Mouse (Mus musculus): Measurements from ENCODE around the gene Sik3.

Sik3 gene

DNA sequence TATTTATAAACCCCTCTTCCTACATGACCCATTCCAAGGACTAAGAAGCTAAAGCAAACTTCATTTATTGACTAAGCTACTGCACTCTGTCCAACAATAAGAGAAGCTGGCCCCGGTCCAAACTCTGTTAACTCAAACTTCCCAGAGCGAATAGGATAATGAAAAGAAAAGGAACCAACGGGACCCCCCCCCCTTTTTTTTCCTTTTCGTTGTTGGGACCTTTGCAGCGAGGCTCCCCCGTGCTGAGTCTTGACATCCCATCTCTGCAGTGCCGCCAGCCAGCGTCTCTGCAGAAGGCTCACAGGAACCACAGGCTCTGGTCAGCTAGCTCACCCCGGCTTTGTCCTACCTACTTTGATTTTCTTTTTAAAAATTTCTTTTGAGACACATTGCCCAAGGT lies 3.2 kb downstream of the Sik3 start:
- DNase-seq (ENCODE audit: low read depth, low spot score): no peak

DNA sequence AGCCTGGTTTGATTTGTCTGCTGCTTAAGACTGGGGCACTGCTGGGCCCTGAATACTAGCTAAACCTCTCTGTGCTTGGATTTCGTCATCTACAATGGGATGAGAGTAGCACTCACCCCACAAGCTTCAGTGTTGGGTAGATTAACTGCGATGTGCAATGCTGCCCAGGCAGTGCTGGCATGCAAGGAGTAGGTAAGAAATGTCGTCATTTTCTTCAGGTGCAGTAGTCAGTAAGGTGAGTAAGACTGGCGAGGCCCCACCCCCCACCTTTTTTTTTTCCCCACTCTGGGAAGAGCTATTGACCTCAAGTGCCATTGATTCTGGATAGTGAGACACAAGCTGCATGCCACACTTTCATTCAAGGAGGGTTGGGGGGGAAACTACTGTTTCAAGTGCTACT lies 3.8 kb downstream of the Sik3 start:
- DNase-seq (ENCODE audit: low read depth, low spot score): no peak

DNA sequence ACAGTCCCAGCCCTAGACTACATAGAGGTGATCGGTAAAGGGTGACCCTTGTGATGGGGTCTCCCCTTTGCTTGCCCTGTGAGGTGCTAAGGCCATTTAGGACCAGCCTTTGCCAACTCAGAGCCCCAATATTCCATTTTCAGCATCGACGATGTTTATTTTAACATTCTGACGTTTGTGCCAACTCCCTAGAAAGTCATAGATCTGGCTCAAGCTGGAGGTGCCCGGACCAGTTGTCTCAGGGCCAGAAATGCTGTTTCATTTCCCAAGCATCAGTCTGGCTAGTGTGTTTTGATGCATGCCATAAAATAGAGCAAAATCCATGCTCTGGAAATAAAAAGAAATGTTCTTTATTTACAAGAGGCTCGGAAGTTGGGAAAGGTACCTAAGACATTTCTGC lies 5.7 kb downstream of the Sik3 start:
- DNase-seq (ENCODE audit: low read depth, low spot score): no peak

DNA sequence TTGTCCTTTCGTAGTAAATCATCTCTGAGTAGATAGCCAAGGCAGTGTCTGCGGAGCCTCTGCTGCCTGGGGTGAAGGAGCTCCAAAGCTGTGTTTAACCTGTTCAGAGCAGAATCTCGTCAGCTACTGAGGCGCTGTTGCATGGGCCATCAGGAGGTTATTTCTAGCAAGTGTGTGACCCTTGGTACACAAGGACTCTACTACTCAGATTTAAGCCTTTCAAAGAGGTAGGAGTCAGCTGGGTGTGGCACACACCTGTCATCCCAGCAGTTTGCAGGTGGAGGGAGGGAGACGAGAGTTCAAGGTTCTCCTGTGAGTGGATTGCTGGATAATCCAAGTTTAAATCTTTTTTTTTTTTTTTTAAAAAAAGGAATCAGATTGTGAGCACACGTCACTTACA lies 7.4 kb downstream of the Sik3 start:
- DNase-seq (ENCODE audit: low read depth, low spot score): no peak

DNA sequence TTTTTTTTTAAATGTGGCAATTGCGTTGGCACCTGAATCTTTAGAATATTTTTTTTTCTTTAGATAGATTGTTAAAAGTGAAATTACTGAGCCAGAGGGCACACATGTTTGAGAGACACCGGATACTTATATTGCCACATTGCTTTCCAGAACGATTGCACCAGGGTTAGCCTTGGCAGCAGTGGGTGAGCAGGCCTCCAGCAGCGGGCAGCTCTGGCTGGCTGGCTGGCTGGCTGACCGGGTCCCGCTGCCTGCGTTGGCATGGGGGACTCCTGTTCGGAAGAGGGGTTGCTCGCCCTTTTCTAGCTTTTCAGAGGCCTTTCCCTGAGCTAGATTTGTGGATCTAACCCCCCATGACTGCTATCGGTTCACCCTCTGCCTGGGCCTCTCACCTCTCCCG lies 11.0 kb downstream of the Sik3 start:
- DNase-seq (ENCODE audit: low read depth, low spot score): no peak

DNA sequence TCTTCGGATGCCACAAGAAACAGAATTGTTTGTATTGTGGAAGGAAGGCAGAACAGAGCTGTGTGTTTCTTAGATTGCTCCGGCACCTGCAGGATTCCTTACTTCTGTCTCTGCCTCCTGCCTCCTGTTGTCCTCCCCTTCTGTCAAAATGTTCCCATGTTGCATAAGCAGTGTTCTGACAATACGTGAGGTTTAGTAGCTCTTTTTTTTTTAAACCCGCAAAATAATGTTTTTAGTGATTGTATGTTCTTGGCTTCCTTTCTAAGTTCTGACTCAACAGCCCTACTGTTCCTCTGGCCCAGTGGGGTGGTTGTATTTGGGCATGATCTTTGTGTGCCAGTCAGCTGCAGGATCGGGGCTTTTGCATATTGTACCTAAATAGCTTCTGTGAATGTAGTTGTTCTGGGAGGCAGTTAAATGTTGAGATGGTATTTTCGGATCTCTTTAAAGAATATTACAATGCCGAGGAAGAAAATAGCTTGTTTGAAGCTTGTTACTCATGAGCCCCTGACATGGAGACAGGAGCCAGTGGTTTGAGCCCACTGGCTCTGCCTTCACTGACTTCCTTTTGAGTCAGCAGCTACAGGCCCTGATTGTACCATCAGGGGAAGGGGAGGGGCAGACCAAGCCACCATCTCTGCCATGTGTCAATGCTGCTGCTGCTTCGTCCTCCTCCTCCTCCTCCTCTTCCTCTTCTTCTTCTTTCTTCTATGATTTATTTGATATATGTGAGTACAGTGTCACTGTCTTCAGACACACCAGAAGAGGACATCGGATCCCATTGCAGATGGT lies 13.6 kb downstream of the Sik3 start:
- no peak for DNase-seq (ENCODE audit: low read depth, low spot score)

DNA sequence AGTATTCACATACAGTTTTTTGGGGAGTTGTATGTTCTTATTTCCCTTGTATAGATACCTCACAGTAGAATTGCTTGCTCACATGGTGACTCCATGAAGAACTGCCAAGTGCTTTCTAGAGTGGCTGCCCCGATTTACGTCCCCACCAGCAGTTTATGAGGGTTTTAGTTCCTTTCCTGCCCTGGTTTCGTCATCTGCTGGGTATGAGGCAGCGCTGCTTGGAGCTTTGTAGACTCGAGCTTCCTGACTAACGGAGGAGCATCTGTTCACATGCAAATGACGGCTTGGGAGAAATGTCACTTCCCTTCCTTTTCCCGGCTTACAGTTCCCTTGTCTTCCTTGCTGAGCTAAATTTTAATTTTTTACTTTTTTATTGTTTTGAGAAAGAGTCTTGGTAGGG lies 15.4 kb downstream of the Sik3 start:
- DNase-seq (ENCODE audit: low read depth, low spot score): no peak

DNA sequence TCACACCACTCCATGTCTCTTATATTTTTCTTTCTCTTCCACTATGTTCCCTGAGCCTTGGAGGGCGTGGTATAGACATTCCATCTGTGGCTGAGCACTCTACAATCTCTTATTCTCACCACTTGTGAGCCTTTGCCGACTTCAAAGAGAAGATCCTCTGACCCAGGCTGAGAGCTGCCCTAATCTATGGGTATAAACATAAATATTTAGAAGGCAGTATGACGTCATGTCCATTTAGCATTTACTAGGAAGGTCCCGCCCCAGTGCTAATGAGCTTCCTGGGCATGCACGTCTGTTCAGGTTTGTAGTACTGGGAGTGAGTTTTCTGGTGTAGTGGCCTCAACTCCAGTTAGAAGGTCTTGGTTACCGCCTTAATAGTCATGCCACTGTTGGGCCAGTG lies 16.9 kb downstream of the Sik3 start:
- no peak for DNase-seq (ENCODE audit: low read depth, low spot score)

DNA sequence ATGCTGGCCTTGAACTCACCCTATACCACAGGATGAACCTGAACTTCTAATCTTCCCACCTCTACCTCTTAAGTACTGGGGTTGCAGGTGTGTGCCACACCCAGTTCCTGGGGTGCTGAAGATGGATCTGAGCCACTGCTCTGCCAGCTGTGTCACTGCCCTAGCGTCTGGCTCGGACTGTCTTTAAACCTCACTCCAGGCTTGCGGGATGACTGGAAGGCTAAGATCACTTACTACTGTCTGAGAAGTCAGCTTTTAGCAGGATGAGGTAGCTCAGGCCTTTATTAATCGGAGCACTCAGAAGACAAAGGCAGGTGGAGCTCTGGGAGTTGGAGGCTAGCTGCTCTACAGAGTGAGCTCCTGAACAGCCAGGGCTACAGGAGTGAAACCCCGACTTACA lies 17.6 kb downstream of the Sik3 start:
- no peak for DNase-seq (ENCODE audit: low read depth, low spot score)

DNA sequence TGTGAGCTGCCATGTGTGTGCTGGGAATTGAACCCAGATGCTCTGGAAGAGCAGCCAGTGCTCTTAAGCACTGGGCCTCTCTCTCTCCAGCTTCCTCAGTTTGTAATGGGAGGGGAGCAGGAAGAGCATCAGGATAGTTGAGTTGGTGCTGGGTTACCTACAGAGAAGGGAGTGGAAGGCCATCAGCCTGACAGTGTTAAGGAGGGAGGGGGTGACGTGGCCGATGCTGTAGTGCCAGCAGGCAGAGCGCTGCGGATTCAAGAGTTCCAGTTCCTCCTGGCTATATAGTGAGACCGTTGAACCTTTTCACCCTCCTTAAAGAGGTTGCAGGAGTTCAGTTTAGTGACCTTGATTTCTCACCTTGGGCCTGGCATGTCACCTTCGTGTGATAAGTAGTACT lies 18.3 kb downstream of the Sik3 start:
- no peak for DNase-seq (ENCODE audit: low read depth, low spot score)

DNA sequence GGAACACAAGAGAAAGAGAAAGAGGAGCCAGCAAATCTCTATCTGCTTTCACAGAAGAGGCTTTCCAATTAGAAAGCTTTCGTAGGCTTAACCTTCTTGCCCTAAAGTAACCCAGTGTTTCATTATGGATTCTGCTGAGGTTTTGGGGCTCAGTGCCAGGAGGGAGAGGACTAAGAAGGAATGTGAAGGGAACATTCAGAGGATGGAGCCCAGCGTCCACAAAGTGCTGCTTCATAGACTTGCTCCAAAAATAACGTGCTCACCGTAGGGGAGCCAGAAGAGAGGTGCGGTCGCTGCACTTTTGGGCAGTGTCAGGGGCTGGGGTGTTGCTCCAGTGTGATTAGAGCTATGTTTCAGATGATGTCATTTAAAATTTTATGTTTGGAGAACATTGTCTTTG lies 19.6 kb downstream of the Sik3 start:
- DNase-seq (ENCODE audit: low read depth, low spot score): no peak

DNA sequence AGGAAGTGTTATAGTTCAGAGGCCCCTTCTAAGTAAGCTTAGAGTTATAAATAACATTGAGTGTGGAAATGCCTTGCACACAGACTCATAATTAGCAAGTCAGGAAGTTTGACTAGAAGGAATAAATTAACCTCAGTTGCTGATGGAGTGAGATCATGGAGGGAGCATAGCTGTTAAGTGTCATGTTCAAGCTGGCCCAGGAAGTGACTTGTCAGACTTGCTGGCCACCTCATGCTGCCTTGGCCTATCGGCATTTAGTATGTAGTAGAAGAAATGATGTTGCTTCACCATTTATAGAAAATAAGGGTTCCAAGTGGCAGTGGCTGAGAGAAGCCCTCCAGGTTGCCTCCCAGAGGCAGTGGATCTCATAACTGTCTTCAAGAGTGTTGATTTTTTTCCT lies 20.4 kb downstream of the Sik3 start:
- no peak for DNase-seq (ENCODE audit: low read depth, low spot score)

DNA sequence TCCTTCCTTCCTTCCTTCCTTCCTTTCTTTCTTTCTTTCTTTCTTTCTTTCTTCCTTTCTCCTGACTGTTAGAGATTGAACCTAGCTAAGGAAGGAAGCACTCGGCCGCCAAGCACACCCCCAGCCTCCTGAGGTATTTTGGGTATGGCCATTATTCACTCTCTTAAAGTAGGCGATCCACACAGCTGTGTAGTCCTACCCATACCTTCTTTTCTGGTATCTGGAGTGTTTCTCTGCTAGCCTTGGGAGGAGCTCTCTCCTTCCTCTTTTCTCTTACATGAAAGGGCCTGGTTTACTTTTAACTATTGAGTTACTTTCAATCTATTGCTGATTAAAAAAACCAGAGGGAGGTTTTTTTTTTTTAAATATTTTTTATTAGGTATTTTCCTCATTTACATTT lies 21.2 kb downstream of the Sik3 start:
- DNase-seq (ENCODE audit: low read depth, low spot score): no peak

DNA sequence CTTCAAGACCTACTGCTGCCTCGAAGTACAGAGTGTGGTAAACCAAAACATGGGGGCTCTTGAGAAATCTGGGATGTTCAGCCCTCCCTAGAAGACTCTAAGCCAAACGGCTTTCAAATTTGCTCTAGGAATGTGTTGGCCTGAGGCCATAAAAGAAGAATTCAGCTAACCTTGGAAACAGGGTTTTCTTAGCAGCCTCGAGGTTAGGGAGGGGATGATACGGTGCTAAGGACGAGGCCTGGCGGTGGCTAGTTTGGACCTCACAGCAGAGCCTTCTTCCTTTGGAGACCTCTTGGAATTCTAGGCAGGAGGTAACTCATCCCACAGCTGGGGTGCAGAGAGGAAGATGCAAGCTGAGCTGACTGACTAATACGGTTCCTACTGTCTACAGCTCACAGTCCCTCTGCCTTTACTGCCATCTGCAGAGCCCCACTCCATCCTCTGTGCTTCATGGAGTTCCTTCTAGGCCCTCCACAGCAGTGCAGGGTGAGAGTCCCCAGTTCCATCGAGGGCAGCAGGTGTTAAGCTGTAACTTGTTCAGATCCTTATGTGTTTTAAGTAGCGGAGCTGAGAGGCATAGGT lies 22.8 kb downstream of the Sik3 start:
- no peak for DNase-seq (ENCODE audit: low read depth, low spot score)

DNA sequence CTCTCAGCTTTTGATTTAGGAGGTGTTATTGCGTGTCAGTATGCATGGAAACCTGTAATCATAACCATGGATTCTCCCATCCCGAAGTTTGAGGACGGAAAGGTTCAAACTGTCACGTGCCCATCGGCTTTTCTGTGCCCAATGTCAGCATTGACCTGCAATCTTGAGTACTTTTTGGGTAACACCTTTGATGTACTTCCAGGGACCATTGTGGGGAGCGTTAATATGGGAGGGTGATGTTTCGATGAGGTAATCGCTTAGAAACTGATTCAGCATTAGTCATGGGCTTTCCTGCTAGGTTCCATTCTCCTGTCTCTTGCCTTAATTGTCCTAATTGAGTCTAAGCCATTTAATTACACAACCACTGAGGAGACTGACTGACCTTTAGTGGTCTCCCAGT lies 24.3 kb downstream of the Sik3 start:
- DNase-seq (ENCODE audit: low read depth, low spot score): no peak

DNA sequence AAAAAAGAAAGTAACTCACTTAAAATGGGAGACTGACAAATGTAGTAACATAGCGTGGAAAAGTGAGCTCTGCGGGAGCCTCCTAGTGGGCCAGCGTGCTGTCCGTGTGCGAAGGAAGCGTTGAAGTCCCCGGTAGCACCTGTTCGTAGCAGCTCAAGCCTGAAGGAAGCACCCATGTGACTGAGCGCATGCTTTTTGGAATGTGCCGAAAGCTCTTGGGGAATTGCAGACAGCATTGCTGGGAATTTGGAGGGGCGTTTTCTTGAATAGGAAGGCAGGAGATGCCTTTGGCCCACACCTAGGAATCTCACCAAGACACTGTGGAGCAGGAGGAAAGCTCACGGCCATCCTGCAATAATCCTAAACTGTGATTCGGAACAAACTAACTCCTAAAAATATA lies 26.2 kb downstream of the Sik3 start:
- no peak for DNase-seq (ENCODE audit: low read depth, low spot score)

DNA sequence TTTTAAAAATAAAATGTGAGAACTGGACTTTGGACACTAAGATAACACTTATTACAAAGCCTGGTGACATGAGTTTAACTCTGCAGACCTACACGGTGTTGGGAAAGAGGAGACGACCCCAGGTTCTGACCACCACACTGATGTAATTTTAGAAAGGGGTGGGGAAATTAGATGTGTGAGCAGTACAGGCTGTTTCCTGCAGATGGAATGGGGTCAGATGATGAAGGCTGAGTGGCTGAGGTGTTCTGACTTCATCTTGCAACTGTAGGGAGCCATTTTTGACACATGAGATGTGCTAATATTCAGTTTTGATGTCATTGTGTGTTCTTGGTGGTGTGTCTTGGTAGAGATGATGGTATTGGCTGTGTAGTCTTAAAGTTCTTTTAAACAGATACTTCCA lies 28.6 kb downstream of the Sik3 start:
- no peak for DNase-seq (ENCODE audit: low read depth, low spot score)

DNA sequence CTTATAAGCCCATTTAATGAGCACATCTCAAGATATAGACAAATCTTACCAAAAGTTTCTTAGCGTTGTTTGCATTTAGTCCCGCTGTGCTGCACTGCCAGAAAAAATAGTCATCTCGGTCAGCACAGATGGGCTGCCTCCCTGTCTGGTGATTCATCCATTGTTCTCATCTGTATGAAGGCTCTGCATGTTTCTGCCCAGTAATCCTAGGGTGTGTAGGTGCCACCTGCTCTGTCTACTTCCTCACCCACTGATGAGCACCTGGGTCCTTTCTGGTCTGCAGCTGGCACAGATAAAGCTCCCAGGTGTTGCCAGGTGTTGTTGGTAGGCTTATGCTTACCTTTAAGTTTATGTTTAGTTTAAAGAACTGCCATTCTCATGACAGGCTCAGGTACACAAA lies 29.8 kb downstream of the Sik3 start:
- no peak for DNase-seq (ENCODE audit: low read depth, low spot score)

DNA sequence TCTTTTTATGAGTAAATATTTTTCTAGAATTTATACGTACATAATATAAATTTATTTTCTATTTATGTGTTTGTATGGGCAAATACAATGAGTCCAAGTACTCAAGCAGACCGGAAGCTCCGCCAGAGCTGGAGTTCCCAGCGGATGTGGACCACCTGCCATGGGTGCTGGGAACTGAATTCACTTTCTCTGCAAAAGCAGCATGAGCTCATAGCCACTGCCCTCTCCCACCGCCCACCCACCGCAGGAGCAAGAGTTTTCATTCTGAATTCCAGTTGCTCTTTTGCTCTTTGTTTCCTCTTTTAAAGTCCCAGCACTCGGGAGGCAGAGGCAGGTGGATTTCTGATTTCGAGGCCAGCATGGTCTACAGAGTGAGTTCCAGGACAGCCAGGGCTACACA lies 31.0 kb downstream of the Sik3 start:
- DNase-seq (ENCODE audit: low read depth, low spot score): no peak

DNA sequence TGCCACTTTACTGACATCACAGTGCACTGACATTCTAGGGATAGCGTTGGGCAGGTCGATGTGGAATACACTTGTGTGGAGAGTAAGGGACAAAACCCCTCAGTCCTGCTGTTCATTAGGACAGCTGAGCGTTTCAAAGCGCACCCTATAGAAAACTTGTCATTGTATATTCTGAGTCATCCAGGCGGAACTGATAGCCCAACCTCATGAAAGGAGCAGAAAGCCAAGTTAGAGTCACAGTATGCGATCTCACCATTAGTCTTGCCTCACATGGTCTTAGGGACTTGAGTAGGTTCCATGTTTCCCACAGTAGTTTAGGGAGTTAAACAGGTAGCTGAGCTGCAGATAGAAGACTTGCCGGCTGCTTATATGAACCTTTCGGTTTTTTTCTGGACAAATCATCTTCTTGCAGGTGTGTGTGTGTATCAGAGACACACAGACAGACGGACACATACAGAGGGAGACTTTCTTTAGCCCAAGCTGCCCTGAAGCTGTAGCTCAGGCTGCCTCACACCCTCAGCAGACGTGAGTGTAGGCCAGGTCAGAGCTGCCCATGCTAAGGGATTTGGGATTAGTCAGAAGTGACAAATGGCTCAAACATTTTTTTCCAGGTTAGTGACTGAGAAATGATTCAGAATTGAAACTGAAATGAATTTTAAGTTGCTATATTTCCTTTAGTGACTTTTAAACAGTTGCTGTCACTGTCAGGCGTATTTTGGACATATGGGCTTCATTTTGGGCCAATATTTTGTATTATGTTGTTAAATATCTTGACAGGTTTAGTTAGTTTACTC lies 34.3 kb downstream of the Sik3 start:
- peak; percentile 22 for DNase-seq (ENCODE audit: low read depth, low spot score)

DNA sequence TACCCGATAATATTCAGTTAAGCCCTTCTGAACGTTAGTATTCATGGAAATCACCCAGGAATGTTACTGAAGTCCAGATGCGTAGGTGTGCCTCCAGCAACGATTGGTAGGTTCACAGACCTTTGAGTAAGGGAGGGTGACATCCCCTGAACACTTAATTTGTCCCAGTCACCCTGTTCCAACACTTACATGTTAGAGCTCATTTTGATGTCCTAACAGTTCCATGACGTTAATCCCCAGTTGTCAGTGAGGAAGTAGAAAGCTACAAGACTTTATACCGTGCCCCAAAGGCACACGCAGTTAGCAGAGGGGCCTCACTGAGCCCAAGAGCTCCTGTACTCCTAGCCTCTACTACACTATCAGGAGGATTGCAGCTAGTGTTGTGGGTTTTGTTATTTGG lies 36.9 kb downstream of the Sik3 start:
- DNase-seq (ENCODE audit: low read depth, low spot score): no peak

DNA sequence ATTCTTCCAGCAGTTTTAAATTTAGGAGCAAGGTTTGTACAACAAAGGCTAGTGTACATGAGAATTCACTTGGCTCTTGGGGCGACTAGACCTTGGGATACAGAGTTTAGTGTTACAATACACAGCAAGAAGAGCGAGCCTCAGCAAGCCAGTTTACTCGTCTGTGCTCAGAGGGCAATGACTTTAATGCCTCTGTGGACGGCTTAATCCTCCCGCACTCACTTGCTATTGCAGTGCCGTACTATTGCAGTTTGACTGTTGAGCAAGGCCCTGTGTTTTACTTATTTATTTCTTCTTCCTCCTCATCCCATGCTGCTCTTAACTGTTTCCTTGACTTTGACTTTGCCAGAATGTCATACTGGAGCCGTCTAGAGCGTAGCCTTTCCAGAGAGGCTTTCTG lies 37.6 kb downstream of the Sik3 start:
- no peak for DNase-seq (ENCODE audit: low read depth, low spot score)

Measured in mesoderm, embryonic 11.5 days (tissue).